Mouse (Mus musculus) MEL (cell line): ENCODE measurements at regions not wholly inside any gene's neighbourhood (a gene's known extent, or its start where the extent isn't known, plus 50 kb on each side); places are given as distances from the start of the nearest gene placed in this dataset.

Experiments used
- DNase-seq: peaks from one replicate; pipeline ENCODE4 v3.0.0; 2011; ENCODE audit warnings: low read depth, low spot score
- H3K27ac ChIP-seq: 2 replicates; pipeline ENCODE4 v1.5.1; 2012; ENCODE audit warnings: low read depth, mild to moderate bottlenecking, control low read depth, low read length, moderate library complexity; ENCODE audit not compliant: control insufficient read depth
- H3K27me3 ChIP-seq, 2 experiments: fragments of 150-350 bp in 1 of 2; sonication (generic) in 1 of 2; 2 replicates each; pipeline ENCODE4 v1.6.1; 2012; ENCODE audit warnings: low read length in 2 of 2, mild to moderate bottlenecking in 2 of 2, improper control_type of control experiment in 1 of 2, moderate library complexity in 1 of 2; ENCODE audit not compliant: insufficient read depth in 2 of 2, control insufficient read depth in 1 of 2
- H3K36me3 ChIP-seq, 2 experiments: 2 replicates each; pipeline ENCODE4 v1.6.1; 2012 to 2014; ENCODE audit warnings: low read length in 2 of 2, improper control_type of control experiment in 1 of 2, inconsistent platforms in 1 of 2, mild to moderate bottlenecking in 1 of 2; ENCODE audit not compliant: insufficient read depth in 2 of 2, control insufficient read depth in 1 of 2
- H3K4me1 ChIP-seq, 2 experiments: fragments of 150-350 bp in 1 of 2; sonication (generic) in 1 of 2; 2 replicates each; pipeline ENCODE4 v1.6.1; 2012; ENCODE audit warnings: low read length in 2 of 2, improper control_type of control experiment in 1 of 2, mild to moderate bottlenecking in 1 of 2; ENCODE audit not compliant: insufficient read depth in 2 of 2, control insufficient read depth in 1 of 2
- H3K4me3 ChIP-seq, 2 experiments: fragments of 150-350 bp in 1 of 2; sonication (generic) in 1 of 2; 2 replicates each; pipeline ENCODE4 v1.5.1; 2012; ENCODE audit warnings: low read depth in 2 of 2, low read length in 2 of 2, mild to moderate bottlenecking in 2 of 2, moderate library complexity in 2 of 2, control low read depth in 1 of 2, improper control_type of control experiment in 1 of 2; ENCODE audit not compliant: control insufficient read depth in 1 of 2, insufficient read depth in 1 of 2
- H3K79me2 ChIP-seq: 2 replicates; pipeline ENCODE4 v1.6.1; 2012; ENCODE audit warnings: mild to moderate bottlenecking, low read length, moderate library complexity; ENCODE audit not compliant: control insufficient read depth, poor library complexity, insufficient read depth
- H3K9ac ChIP-seq: 2 replicates; pipeline ENCODE4 v1.6.1; 2012; ENCODE audit warnings: low read depth, mild to moderate bottlenecking, control low read depth, low read length, moderate library complexity; ENCODE audit not compliant: control insufficient read depth, poor library complexity, severe bottlenecking
- H3K9me3 ChIP-seq: fragments of 150-350 bp; sonication (generic); replicated peaks from 2 replicates; pipeline ENCODE4 v1.6.1; 2012; ENCODE audit warnings: mild to moderate bottlenecking, low read length, improper control_type of control experiment, moderate library complexity; ENCODE audit not compliant: insufficient read depth
- BHLHE40 ChIP-seq: IDR thresholded peaks from 2 replicates; pipeline ENCODE4 v1.6.1; 2012; ENCODE audit warnings: low read depth, mild to moderate bottlenecking, inconsistent platforms, low read length, improper control_type of control experiment, borderline replicate concordance
- E2F4 ChIP-seq: IDR thresholded peaks from 2 replicates; pipeline ENCODE4 v1.6.1; 2011; ENCODE audit warnings: low read depth, low read length, improper control_type of control experiment, borderline replicate concordance
- EP300 ChIP-seq, 2 experiments: IDR thresholded peaks; 2 replicates each; pipeline ENCODE4 v1.6.1; 2011; ENCODE audit warnings: improper control_type of control experiment in 2 of 2, low read length in 2 of 2, low read depth in 1 of 2, mild to moderate bottlenecking in 1 of 2
- ETS1 ChIP-seq: IDR thresholded peaks from 2 replicates; pipeline ENCODE4 v1.6.1; 2012; ENCODE audit warnings: low read depth, mild to moderate bottlenecking, inconsistent platforms, low read length, improper control_type of control experiment, moderate library complexity
- HCFC1 ChIP-seq: IDR thresholded peaks from 2 replicates; pipeline ENCODE4 v1.6.1; 2012; ENCODE audit warnings: low read depth, mild to moderate bottlenecking, inconsistent platforms, low read length, improper control_type of control experiment, moderate library complexity
- JUND ChIP-seq: IDR thresholded peaks from 2 replicates; pipeline ENCODE4 v1.6.1; 2011; ENCODE audit warnings: low read depth, mild to moderate bottlenecking, improper control_type of control experiment, low read length
- KAT2A ChIP-seq: conservative IDR thresholded peaks from 2 replicates; pipeline ENCODE4 v1.6.1; 2012; ENCODE audit warnings: low read depth, low read length, improper control_type of control experiment, inconsistent platforms
- MAFK ChIP-seq: IDR thresholded peaks from 2 replicates; pipeline ENCODE4 v1.6.1; 2011; ENCODE audit warnings: low read depth, mild to moderate bottlenecking, low read length, improper control_type of control experiment, borderline replicate concordance
- NELFE ChIP-seq: IDR thresholded peaks from 2 replicates; pipeline ENCODE4 v1.6.1; 2011; ENCODE audit warnings: low read depth, low read length, improper control_type of control experiment
- NRF1 ChIP-seq: IDR thresholded peaks from 2 replicates; pipeline ENCODE4 v1.6.1; 2014; ENCODE audit warnings: low read depth, mild to moderate bottlenecking, inconsistent platforms, low read length, improper control_type of control experiment, moderate library complexity; ENCODE audit not compliant: poor library complexity, insufficient read depth, severe bottlenecking
- RAD21 ChIP-seq: IDR thresholded peaks from 2 replicates; pipeline ENCODE4 v1.6.1; 2011; ENCODE audit warnings: mild to moderate bottlenecking, low read depth, low read length, improper control_type of control experiment
- RCOR1 ChIP-seq: IDR thresholded peaks from 2 replicates; pipeline ENCODE4 v1.6.1; 2012; ENCODE audit warnings: low read depth, mild to moderate bottlenecking, inconsistent platforms, low read length, improper control_type of control experiment
- UBTF ChIP-seq: IDR thresholded peaks from 2 replicates; pipeline ENCODE4 v1.6.1; 2012; ENCODE audit warnings: low read depth, mild to moderate bottlenecking, inconsistent platforms, low read length, improper control_type of control experiment, moderate library complexity, borderline replicate concordance; ENCODE audit not compliant: insufficient read depth
- USF1 ChIP-seq: IDR thresholded peaks from 2 replicates; pipeline ENCODE4 v1.6.1; 2014; ENCODE audit warnings: low read depth, mild to moderate bottlenecking, inconsistent platforms, low read length, improper control_type of control experiment, moderate library complexity
- USF2 ChIP-seq, 2 experiments: IDR thresholded peaks; 2 replicates each; pipeline ENCODE4 v1.6.1; 2011 to 2012; ENCODE audit warnings: improper control_type of control experiment in 2 of 2, low read length in 2 of 2, borderline replicate concordance in 1 of 2, inconsistent platforms in 1 of 2, low read depth in 1 of 2, mild to moderate bottlenecking in 1 of 2; ENCODE audit not compliant: insufficient read depth in 1 of 2
- ZC3H11A ChIP-seq: IDR thresholded peaks from 2 replicates; pipeline ENCODE4 v1.6.1; 2012; ENCODE audit warnings: low read depth, mild to moderate bottlenecking, inconsistent platforms, low read length, improper control_type of control experiment
- ZKSCAN1 ChIP-seq: IDR thresholded peaks from 2 replicates; pipeline ENCODE4 v1.6.1; 2012; ENCODE audit warnings: low read depth, mild to moderate bottlenecking, inconsistent platforms, low read length, improper control_type of control experiment, moderate library complexity
- ZNF384 ChIP-seq: IDR thresholded peaks from 2 replicates; pipeline ENCODE4 v1.6.1; 2012; ENCODE audit warnings: low read depth, mild to moderate bottlenecking, inconsistent platforms, low read length, improper control_type of control experiment

GRCm38 (mm10) chr1:75915311-75915710 lies 369.2 kb downstream of the Slc4a3 start:
- Histone ChIP-seq H3K4me3 (no peak overlapping the region), H3K4me1 (no peaks in the 10 kb centered on the region), H3K9me3 (no peaks in the 10 kb centered on the region), H3K27ac (no peak overlapping the region), H3K27me3 (no peaks in the 10 kb centered on the region), H3K36me3 (no peaks in the 10 kb centered on the region), H3K9ac (no peak overlapping the region), H3K79me2 (no peaks in the 10 kb centered on the region)
- TF ChIP-seq BHLHE40 (no peak), ZNF384 (no peak), E2F4 (no peak), USF1 (no peak), KAT2A (no peak)
- no peak for DNase-seq

DNA sequence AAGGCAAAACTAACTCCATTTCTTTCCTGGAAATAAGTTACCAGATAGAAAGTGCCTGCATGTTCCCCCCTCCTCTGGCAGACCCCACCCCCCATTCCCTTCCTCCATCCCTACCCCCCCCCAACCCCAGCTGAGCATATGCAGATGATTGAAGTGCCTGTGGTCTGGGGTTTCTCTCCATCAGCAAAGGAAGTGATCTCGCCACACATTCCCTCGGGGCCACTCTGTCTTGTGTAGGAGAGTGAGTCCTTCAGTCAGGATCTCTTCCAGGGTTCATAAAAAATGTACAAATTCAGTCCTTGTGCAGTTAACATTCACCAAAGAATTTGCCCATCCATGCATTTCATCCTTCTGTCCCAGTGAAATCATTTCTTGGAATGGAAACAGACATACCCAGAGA lies 370.1 kb downstream of the Slc4a3 start:
- Histone ChIP-seq H3K4me1 (no peaks in the 10 kb centered on the region), H3K36me3 (no peaks in the 10 kb centered on the region), H3K27me3 (no peaks in the 10 kb centered on the region), H3K27ac (no peak overlapping the region), H3K9me3 (no peaks in the 10 kb centered on the region), H3K79me2 (no peaks in the 10 kb centered on the region), H3K4me3 (no peak overlapping the region), H3K9ac (no peak overlapping the region)
- TF ChIP-seq UBTF = no peak
- no peak for TF ChIP-seq EP300 (IDR thresholded peaks at IDR 0.05; ENCODE audit: low read depth in 1 of 2, low read length in 2 of 2)
- TF ChIP-seq ZC3H11A = no peak
- no peak for TF ChIP-seq USF2 (IDR thresholded peaks at IDR 0.05; ENCODE audit: borderline replicate concordance in 1 of 2, insufficient read depth in 1 of 2, low read depth in 1 of 2, low read length in 2 of 2)
- TF ChIP-seq JUND = no peak
- no peak for TF ChIP-seq RAD21
- TF ChIP-seq HCFC1 = no peak
- no peak for TF ChIP-seq NELFE
- TF ChIP-seq ZKSCAN1 = no peak
- TF ChIP-seq USF1 = no peak
- TF ChIP-seq RCOR1 = no peak
- TF ChIP-seq NRF1 = no peak
- TF ChIP-seq MAFK = no peak
- TF ChIP-seq E2F4 = no peak
- no peak for TF ChIP-seq ETS1
- no peak for TF ChIP-seq BHLHE40
- DNase-seq = no peak
